Mouse (Mus musculus) olfactory bulb, adult 2 months (tissue): ENCODE measurements at regions not wholly inside any gene's neighbourhood (a gene's known extent, or its start where the extent isn't known, plus 50 kb on each side); places are given as distances from the start of the nearest gene placed in this dataset.

Source experiments
- H3K27ac ChIP-seq: fragments of 200-500 bp; 2 replicates; pipeline ENCODE4 v1.5.1; 2012; ENCODE audit warnings: low read depth, low read length; ENCODE audit not compliant: insufficient read depth
- H3K4me1 ChIP-seq: fragments of 200-500 bp; 2 replicates; pipeline ENCODE4 v1.6.1; 2012; ENCODE audit warnings: low read length; ENCODE audit not compliant: control insufficient read depth, insufficient read depth
- H3K4me3 ChIP-seq: fragments of 200-500 bp; 2 replicates; pipeline ENCODE4 v1.5.1; 2012; ENCODE audit warnings: mild to moderate bottlenecking, low read depth, low read length, moderate library complexity; ENCODE audit not compliant: insufficient read depth
- CTCF ChIP-seq: fragments of 200-500 bp; IDR thresholded peaks from 2 replicates; pipeline ENCODE4 v1.5.1; 2012; ENCODE audit warnings: low read depth, mild to moderate bottlenecking, low read length, moderate library complexity; ENCODE audit not compliant: insufficient read depth
- POLR2A ChIP-seq: fragments of 200-500 bp; IDR thresholded peaks from 2 replicates; pipeline ENCODE4 v1.6.1; 2012; ENCODE audit warnings: mild to moderate bottlenecking, low read depth, low read length, moderate library complexity; ENCODE audit not compliant: insufficient read depth
- WGBS: fragments of 180-500 bp; shearing (Covaris S2); methylation state at CpG from one replicate; pipeline ENCODE4 v1.1.7; 2018; 5-methylcytosine and 5-hydroxymethylcytosine counted together

- no peak for TF ChIP-seq POLR2A
- TF ChIP-seq CTCF, result no peak
- Histone ChIP-seq H3K27ac (no peak overlapping the region), H3K4me1 (no peaks in the 10 kb centered on the region), H3K4me3 (no peak overlapping the region)
- 96% methylated on average over 1 of the region's 1 CpGs for WGBS
Observed at GRCm38 (mm10) chr1:137567526-137567925, 607.3 kb upstream of the Nr5a2 start.

GRCm38 (mm10) chr1:137565573-137566048 lies 605.4 kb upstream of the Nr5a2 start:
- WGBS, result 81% methylated on average over 4 of the region's 4 CpGs
- H3K4me1 ChIP-seq, result no peaks in the 10 kb centered on the region
- TF ChIP-seq CTCF (no peak), POLR2A (no peak)

DNA sequence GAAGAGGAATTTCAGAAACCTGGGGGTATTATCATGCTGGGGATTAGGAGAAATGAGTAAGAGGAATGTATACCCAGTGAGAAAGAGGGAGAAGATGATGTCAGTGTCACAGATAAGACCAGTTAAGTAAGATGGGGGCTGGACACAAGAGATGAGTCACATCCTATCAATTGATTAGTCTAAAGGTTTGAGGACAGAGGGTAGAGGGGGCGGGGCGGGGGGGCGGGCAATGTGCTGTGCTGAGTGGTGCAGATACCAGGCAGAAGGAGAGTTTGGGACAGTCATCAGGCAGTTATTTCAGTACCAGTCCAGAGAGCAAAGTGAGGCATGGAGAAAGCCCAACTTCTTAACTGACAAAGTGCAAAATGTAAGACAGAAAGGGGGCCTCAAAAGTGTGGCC lies 601.4 kb upstream of the Nr5a2 start:
- no peak for TF ChIP-seq CTCF
- no peak for TF ChIP-seq POLR2A
- H3K27ac ChIP-seq, result no peak overlapping the region
- no peak overlapping the region for H3K4me3 ChIP-seq
- WGBS, result 81% methylated on average over 3 of the region's 3 CpGs
- H3K4me1 ChIP-seq, result no peaks in the 10 kb centered on the region

More at GRCm38 (mm10) chr1:137565573-137566048, 605.4 kb upstream of the Nr5a2 start:
- Histone ChIP-seq H3K4me3 (no peak overlapping the region), H3K27ac (no peak overlapping the region)

- no peaks in the 10 kb centered on the region for H3K4me1 ChIP-seq
- H3K27ac ChIP-seq, result no peak overlapping the region
- no peak overlapping the region for H3K4me3 ChIP-seq
- TF ChIP-seq POLR2A (no peak), CTCF (no peak)
- WGBS, result 79% methylated on average over 11 of the region's 11 CpGs
Observed at GRCm38 (mm10) chr1:137560389-137561268, 600.4 kb upstream of the Nr5a2 start.

DNA sequence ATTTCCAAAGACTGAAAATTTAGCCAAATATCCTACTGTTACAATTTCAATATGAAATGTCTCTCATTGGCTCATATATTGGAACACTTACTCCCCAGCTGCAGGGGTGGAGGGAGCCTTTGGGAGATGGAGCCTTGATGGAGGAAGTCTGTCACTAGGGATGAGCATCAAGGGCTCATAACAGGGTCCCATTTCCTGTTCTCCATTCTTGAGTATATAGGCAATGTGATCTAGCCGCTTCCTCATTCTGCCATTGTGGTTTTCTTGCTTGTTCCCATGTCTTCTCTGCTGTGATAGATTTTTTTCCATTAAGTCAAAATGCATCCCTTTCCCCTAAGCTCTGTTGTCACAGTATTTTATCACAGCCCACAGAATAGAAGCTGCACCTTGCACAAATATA lies 589.4 kb upstream of the Nr5a2 start:
- WGBS, result 98% methylated on average over 1 of the region's 1 CpGs

DNA sequence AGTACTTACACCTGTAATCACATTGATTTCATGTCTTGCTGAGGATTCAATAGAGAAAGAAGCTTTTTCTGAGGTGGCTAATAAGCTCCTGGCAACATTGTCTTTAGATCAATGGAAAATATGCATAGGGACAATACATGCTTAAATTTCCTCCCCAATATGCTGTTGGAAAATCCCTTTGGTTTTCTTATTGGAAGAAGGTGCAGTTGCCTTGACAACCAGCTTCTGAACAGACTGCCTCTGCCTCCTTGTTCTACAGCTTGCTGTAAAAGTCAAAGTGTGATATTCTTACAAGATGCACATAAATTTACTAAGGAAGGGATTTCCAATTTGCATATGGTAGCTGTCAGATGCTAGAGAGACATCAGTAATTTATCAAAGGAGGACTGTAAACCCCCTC lies 585.4 kb upstream of the Nr5a2 start:
- Histone ChIP-seq H3K4me1 (no peaks in the 10 kb centered on the region), H3K4me3 (no peak overlapping the region), H3K27ac (no peak overlapping the region)
- TF ChIP-seq POLR2A (no peak), CTCF (no peak)

More for the DNA sequence above, 589.4 kb upstream of the Nr5a2 start:
- no peak overlapping the region for H3K27ac ChIP-seq
- TF ChIP-seq CTCF (no peak), POLR2A (no peak)
- no peak overlapping the region for H3K4me3 ChIP-seq
- no peaks in the 10 kb centered on the region for H3K4me1 ChIP-seq

GRCm38 (mm10) chr1:137543828-137544227 lies 583.6 kb upstream of the Nr5a2 start:
- TF ChIP-seq CTCF (no peak), POLR2A (no peak)
- Histone ChIP-seq H3K27ac (no peak overlapping the region), H3K4me1 (no peaks in the 10 kb centered on the region), H3K4me3 (no peak overlapping the region)
- 80% methylated on average over 3 of the region's 3 CpGs for WGBS

DNA sequence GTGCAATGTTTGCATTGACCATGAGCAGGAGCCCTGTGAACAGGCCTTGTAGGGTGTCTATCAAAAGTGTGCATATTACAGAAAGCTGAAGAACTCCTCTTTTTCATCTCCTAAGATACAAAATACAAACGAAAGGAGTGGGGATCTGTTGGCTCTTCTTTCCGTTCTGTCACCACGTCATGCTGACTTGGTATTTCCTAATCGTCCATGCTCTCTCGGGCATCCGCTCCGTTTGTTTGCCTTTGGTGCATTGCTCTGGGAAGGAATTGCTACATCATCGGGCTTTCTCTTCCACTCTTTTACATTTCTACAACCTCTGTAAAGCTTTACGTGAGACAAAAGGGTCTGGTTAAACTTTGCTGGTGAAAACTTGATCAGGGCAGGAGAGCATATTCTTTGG lies 581.2 kb upstream of the Nr5a2 start:
- TF ChIP-seq CTCF (no peak), POLR2A (no peak)
- no peak overlapping the region for H3K27ac ChIP-seq
- no peak overlapping the region for H3K4me3 ChIP-seq
- 85% methylated on average over 9 of the region's 9 CpGs for WGBS
- no peaks in the 10 kb centered on the region for H3K4me1 ChIP-seq

DNA sequence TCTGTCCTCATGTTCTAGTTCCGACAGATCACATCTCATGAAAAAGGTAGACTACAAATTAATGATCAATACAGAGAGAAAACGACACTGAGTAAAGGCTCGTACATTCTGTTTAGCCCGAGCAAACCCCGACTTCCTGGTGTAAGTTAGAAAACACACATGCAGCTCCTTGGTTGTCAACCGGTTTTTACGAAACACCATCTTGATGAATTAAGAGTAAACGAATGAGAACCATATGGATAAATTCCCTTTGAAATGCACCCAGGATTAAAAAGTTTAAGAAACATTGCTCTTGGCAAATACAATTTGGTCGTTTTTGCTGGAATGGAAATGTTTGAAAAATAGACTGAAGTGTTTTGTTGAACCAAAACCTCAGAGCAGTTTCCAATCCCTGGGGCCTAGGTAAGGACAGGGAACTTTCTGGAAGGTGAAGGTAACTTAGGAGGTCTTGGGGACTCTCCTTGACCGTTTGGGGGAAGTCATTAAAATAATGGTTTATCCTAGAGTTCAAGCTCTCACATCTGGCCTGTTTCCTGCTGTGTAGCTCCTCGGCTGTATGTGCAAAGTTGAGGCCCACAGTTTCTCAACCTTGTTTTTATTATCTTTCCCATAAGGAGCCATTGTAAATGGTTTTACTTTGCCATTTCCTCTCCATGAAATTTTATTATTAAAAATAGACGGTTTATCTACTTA lies 579.3 kb upstream of the Nr5a2 start:
- Histone ChIP-seq H3K4me3 (no peak overlapping the region), H3K27ac (no peak overlapping the region), H3K4me1 (no peaks in the 10 kb centered on the region)
- no peak for TF ChIP-seq POLR2A
- TF ChIP-seq CTCF, result no peak
- WGBS, result 80% methylated on average over 12 of the region's 12 CpGs
